Mouse (Mus musculus): Measurements from ENCODE around the gene Kcnd3.
A peak's percentile ranks its signal among the peaks of the same experiment; 100 is the strongest.

Kcnd3 gene

DNA sequence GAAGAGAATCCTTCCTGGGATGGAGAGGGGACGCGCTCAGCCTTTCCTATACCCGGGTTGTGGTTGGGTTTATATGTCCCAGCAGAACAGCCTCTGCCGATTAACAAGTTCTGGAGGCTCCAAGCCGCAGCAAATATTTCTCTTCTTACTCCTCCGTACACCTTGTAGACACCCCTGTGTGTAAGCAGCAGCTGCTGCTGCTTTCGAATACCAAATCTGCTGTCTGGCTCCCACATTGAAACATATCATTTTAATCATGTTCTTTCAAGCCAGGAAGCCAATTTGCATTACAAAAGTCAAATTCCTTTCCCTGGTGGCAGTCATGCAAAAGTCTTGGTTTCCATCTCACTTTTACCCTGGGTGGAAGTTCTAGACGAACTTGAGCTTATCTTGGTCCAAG, 76.7 kb downstream of the Kcnd3 start:
- DNase-seq (ENCODE audit: low spot score in 2 of 2), result no peak

DNA sequence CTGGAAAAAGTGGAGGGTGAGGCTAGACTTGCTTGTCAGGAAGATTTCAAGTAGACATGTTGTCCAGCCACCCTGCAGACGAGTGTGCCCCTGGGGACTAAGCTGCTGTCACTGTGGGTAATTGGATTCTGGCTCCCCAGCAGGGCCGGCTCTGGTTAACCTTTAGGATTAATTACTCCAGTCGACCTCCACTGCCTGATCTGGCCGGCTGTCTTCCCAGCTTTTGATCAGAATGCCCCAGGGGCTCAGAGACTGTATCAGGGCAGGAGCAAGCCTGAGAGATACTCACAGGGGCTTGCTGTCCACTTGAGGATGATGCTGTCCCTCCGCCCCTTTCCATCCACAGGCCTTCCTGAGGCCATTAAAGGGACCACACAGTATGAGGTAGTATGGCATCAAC, 77.6 kb downstream of the Kcnd3 start:
- no peak for DNase-seq (ENCODE audit: low spot score in 2 of 2)

DNA sequence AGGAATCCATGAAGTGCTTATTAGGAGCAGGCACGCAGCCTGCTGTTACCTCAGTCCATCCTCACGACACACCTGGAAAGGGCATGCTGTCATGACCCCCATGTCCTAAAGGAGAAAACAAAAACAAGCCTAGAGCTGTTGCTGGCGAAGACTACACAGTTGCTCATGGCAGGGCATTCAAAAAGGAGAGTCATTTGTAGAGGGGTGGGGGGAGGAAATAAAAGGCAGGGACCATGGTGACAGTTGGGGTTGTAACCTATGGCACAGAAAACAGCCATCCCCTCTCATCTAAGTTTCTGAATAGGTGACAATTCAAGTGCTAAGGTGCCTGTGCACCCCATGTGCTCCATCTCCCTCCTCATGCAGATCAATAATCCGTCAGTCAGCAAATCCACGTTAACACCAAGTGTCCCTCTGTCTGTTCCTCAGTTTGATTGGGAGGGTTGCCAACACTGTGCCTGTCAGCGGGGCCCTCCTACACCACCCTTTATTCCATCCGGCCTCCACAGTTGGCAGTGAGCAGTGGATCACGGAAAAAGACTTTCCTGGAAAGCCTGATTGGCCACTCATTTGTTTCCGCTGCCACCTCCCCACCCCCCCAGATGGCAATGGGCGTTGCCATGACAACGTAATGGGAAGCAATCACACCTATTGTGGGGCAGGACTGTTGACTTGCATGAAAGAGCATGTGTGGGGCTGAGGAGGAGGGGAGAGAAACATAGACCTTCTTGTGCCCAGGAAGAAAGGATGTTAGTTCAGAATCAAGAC, 78.4 kb downstream of the Kcnd3 start:
- peak; percentile 51 to 80 for DNase-seq (ENCODE audit: low spot score in 2 of 2)

DNA sequence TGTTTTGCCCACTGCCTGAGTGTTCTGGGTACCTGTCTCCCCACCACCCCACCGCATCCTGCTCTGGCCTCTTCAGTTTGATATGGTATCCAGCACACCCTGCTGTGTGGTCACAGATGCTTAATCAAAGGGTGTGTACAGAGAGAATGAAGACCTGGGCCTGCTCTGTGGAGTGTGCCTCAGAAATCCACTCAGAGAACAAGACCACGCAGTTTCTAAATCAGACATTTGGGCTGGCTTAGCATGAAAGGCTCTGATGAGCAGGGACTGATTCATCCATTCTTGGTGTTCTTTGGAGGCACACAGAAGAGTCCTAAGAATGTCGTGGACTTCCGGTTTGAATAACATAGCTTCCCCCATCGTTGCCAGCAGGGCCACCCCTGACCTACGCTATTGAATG, 86.3 kb downstream of the Kcnd3 start:
- DNase-seq (ENCODE audit: low spot score in 2 of 2), result no peak

DNA sequence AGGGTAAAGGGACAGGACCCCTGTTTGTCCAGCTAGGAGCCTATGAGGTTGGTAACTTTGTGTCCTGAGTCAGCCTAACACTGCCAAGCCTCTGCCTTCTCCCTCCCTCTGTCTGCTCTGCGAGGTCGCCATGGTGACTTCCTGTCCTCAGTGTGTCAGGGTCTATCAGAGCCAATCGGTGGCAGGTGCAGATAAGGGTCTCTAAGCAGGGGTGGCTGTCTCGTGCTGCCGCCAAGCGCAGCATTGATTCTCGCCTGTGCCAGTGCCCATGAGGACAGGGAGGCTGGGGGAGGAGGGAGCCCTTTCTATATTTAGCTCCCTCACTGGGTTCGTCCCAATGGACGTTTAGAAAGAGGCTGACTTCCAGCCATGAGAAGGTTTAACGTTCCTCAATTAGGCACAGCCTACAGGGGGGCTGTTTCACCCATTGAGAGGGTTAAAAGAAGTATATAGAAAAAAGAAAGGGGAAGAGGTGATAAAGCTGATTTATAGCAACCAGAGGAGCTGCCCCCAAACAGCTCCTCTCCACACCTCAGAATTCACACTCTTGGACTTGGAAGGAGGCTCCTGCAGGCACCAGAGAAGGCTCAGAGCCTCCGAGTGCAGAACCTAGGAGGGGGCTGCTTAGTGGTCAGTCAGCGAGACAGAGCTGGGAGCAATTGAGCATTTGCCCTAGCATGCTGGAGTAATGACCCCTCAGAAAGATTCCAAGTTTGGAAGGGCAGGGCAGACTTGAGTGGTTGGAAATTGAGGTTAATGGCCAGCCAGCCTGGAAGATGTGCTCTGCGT, 86.9 kb downstream of the Kcnd3 start:
- DNase-seq (ENCODE audit: low spot score in 2 of 2), result no peak

DNA sequence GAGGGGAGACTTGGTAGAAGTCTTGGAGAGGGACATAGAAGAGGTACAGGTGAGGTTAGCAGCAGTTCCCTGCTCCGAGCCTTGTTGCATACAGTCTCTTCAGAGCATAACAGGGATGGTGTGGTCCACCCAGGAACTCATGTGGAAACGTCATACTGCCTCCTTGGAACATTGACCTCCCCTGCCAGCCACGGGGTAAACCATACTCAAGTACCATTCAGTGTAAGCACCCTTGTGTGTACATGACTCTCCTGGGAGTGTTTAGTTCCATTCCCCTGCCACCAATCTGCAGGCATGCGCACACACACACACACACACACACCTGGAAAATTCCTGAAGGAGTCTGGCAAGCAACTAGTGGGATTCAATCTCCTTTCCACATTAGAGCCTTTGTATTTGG, 90.6 kb downstream of the Kcnd3 start:
- DNase-seq (ENCODE audit: low spot score in 2 of 2), result no peak

DNA sequence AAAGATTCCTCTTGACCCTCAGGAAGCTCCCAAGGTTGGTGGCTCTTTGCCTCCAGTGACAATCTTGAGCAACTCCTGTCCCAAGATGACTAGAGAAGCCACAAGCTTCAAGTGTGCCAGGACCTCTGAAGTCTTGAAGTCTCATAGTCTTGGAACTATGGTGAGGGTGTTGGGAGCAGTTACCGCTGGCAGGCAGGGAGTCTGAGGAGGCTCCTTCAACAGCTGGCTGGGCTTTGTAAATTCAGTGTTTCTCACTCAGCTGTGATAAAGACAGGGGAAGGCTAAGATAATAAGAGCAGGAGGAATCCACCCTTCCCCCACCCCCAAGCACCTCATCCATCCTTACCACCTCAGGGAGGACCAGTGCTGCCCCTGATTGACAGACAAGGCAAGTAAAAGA, 92.0 kb downstream of the Kcnd3 start:
- no peak for DNase-seq (ENCODE audit: low spot score in 2 of 2)

DNA sequence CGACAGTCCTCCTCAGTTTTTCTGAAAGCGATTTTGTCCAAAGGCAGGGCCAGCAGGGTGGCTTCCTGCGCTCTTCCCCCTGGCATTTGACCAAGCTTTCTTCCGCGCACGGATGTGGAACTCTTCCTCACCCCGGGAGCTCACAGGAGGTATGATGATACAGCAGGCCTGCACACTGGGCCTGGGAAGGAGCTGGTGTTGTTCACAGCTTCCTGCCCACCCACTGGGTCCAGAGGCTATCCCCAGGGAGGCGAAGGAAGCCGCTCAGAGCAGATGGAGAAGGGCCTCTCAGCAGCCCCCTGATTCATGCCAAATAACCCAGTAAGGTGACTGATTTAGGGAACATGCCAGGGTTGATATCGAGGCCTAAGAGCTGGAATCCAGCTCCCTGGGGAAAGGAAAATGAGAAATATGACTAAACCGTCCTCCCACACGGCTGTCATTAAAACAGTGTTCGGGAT, 94.5 kb downstream of the Kcnd3 start:
- DNase-seq (ENCODE audit: low spot score in 2 of 2), result no peak

DNA sequence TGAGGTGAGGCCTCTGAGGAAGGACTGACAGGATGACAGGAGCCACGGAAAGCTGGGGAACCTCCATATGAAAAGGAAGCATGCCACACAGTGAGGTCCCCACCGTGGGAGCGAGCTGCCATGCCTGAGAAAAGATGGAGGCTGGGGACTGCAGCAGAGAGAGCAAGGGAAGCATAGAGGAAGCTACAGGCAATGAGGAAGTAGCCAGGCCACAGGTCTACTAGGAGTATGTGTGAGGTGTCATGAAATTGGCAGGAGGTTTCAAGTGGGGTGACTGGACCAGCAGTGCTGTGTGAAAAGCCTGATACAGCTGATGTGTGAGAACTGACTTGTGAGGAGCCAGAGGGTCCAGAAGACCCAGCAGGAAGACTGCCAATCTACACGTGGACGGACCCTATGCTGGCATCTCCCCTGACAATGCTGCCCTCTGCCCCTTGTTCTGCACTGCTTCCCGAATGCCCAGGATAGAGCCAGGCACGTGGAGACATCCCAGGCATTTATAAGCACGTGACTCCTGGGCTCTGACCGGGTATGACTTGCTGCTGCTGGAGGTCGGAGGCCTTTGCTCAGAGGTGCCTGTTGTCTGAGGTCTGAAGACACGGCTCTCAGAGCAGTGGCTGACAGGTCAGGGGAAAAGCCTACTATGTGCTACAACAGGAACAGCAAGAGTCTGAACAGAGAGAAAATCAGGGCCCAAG, 96.1 kb downstream of the Kcnd3 start:
- no peak for DNase-seq (ENCODE audit: low spot score in 2 of 2)

DNA sequence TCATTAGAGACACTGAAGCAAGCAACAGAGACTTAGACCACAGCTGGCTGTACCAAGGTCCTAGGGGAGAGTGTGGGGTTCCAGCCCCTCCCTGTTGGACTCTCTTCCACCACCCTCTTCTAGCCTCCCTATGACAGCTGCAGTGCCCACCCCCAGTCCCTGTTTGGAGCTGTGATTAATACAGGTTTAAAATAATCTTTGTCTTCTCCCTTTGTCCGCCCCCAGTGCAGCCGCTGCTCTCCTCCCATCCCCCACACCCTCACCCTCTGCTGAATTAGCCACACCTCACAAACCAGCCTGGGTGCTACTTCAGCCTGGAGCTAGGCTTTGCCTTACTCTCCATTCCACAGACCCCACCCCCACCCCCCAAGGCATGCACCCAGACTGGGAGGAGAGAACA, 107.3 kb downstream of the Kcnd3 start:
- DNase-seq (ENCODE audit: low spot score in 2 of 2), result peak; percentile 58 to 75

DNA sequence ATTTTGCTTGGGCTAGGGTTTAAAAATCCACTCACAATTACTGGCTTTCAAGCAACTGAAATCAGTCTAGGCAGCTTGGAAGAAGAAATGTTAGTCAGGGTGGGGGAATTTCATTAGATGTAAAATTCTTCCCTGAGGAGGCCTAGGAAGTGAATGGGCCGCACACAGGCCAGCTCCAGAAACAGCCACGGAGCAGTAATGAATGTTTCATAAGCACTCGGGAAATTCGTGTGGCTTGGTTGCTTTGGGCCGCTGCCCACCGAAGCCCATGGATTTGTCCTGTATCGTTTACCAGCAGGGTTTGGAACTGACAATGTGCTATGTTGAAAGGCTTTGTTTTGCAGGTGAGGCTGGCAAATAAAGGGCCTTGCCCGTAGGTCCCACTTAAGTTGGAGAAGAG, 114.8 kb downstream of the Kcnd3 start:
- DNase-seq (ENCODE audit: low spot score in 2 of 2), result no peak

DNA sequence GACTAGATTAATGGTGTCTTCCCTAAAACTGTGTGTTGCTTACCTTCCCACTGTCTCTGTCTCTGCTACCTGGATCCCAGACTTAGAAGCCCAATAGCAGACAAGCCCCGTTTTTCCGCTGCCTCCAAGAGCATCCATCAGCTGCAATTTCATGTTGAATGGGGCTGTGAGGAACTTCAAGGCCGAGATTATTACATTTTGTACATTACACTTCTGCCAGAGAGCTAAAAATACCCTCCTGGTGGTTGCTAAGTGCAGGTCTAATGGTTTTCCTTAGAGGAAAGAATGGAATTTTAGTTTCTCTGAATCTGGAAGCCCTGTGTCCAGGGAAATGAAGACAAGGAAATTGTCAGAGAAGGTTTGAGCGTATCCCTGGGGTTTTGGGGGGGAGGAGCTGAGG, 115.3 kb downstream of the Kcnd3 start:
- no peak for DNase-seq (ENCODE audit: low spot score in 2 of 2)

DNA sequence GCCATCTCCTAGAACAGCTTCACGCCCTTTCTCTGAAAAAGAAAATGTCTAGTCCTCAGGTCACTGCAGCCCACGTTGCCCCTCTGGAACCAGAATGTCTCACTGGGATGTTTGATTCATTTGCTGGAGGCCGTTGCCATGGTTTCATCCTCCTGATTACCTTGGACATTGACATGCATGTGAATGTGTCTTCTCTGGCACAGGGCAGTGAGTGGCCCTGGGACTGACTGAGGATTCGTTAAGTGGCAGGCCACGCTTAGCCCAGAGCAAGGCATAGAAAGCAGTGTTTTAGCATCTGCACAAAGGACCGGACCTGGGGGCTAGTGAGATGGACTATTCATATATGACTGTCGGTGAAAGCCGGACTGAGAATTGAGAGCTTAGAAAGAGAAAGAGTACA, 116.3 kb downstream of the Kcnd3 start:
- no peak for DNase-seq (ENCODE audit: low spot score in 2 of 2)

DNA sequence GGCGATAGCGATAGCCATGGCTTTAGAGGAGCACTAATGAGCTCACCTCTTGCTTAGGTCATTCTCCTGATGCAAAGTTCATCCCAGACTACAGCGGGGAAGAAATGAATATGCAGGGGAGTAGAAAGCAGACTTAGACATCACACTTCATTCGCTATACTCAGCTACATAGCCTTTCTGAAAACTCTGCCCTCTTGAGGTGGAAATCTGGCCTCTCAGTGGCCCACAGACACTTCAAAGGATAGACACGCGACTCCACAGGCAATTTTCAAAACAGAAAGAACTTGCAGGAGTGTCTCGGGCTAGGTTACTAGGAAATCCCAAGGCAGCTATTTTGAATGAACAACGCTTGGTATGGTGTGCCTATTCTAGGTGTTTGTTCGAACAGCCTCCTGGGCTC, 116.7 kb downstream of the Kcnd3 start:
- no peak for DNase-seq (ENCODE audit: low spot score in 2 of 2)

DNA sequence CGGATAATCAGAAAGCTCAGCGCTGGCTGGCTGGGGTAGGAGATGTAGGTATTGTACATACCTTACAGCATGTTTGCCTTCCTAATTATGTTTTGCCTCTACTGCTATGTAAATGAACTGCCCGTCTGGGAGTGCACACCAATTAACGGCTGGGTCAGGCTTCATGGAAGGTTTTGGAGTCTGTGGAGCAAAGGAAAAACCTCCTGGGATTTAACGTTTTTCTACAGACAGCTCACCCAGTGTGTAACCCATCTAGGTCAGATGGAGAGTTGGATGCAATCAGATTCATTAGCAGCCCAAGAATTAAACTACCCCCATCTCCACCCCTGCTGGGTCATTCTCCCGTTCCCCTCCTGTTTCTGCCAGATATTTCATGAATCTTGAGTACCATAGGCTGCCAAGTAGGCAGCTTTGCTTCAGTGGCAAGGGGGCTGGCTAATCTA, 117.2 kb downstream of the Kcnd3 start:
- no peak for DNase-seq (ENCODE audit: low spot score in 2 of 2)

DNA sequence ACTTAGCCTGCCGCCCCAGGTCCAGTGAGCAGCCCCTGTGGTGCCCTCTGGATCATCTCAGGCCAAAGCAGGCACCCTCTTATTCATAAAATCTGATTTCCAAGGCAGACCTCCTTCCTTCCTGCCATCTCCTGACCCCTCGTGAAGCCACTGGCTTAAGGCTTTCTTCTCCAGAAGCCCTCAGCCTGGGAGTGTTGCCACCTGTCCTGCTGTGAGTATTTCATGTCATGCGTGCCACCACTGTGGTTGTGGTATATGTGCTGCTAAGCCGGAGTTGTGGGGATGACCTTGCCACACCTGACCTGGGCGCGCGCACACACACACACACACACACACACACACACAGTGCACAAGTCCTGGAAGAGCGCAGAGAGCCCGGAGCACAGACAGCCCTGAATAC, 117.8 kb downstream of the Kcnd3 start:
- DNase-seq (ENCODE audit: low spot score in 2 of 2), result no peak

DNA sequence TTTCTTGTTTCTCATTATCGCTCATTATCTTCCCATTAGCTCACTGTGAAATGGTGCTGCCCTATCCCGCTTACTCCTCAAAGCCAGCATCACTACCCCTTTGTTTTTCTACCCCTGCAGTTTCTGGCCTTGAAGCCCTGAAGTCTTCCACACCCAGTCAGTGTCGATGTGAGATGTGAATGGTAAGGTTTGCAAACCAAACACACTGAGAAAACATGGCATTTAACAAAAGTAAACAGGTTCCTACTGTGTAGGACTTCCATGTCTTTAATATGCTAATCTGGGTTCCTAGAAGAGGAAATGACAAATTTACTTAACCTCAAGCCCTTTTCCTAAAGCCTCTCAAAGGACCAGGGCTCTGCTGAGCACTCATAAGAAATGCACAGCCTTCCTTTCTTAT, 118.7 kb downstream of the Kcnd3 start:
- DNase-seq (ENCODE audit: low spot score in 2 of 2), result no peak

DNA sequence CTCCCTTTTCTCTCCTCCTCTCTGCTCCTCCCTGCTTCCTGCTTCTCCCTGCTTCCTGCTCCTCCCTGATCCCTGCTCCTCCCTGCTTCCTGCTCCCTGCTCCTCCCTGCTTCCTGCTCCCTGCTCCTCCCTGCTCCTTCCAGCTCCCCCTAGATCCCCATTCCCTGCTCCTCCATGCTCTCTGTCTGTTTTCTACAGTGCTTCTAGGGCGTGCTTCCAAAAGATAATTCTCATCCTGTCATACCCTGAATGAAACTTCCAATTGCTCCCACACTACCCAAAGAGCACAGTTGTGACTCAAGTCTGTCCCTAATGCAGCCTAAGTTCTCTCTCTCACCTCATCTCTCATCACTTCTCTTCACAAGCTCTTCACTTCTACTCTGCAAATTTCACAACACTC, 119.8 kb downstream of the Kcnd3 start:
- no peak for DNase-seq (ENCODE audit: low spot score in 2 of 2)

DNA sequence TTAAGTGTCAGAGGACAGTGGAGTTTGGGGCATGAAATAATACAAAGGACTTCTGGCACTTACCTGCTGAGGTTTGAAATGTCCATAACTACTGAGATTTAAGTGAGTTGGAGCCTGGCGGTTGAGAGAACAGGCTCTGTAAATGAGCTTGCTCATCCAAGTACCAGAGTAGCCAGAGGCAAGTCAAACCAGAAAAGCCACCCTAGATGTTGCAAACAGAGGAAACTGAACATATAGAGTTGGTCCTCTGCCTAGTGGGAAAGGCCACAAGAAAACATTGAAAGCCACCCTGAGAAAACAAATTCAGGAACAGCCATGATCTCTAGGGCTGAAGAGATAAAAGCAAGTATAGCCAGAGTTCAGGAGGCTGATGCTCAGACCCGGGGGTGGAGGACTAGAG, 121.0 kb downstream of the Kcnd3 start:
- no peak for DNase-seq (ENCODE audit: low spot score in 2 of 2)

DNA sequence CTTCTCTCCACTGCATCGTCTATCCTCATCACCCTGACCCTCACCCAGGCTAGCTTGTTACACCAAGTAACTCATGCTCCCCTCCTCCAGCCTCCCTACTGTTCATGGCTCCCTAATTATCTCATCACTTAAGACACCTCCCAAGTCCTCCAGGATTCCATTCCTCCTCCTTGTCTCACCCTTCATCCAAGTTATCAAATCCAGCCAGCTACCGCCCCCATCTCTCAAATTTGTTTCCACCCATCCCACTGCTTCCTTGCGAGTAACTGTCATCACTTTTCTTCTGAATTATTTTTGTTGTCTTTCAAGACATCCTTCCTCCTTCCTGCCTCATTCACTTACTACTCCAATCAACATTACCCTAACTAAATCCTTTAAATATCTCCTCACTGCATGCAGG, 126.2 kb downstream of the Kcnd3 start:
- no peak for DNase-seq (ENCODE audit: low spot score in 2 of 2)

DNA sequence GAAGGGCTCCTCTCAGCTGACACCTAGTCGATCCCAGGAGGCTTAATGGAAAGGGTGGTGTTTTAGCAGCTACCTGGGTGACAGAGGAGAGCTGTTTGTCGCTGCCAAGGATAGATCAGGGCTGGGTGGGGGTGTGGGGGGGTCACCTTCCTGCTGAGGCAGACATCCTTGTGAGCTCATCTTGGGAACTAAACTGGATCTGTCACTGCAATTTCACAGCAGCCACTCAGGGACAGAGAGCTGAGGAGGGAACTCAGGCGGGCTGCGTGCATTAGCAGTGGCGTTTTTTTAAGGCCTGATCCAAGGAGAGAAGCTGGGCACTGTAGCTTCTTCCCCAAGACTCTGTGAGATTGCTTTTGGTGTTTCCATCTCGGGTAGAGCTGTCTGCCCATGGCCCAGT, 129.0 kb downstream of the Kcnd3 start:
- no peak for DNase-seq (ENCODE audit: low spot score in 2 of 2)

DNA sequence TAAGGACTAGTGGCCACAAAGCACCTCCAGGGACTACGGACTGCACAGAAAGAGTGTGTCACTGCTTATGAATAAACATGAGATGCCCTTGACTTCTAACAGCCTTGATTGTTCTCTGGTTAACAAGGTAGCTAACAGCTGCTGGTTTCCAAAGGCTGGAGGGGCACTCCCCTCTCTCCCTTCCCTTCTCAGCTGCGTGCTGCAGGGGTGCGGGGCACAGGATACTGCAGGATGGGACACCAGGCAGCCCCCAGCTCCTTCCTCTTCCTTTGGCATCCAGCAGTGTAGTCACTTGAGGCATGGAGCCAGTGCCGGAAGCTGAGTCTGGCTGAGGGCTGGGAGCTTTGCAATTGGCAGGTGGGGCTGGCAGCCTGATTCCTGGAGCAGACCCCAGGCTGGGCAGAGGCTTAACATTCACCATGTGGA, 133.6 kb downstream of the Kcnd3 start:
- DNase-seq (ENCODE audit: low spot score in 2 of 2), result no peak
